Mouse (Mus musculus) liver, embryonic 14.5 days (tissue): Measurements from ENCODE around the gene Gm4969.

Experiments
- CTCF ChIP-seq: IDR thresholded peaks from 2 replicates; pipeline ENCODE4 v1.5.1; 2016; ENCODE audit warnings: antibody characterized with exemption, low read depth, control low read depth
- EP300 ChIP-seq: IDR thresholded peaks from 2 replicates; pipeline ENCODE4 v1.6.1; 2016; ENCODE audit warnings: antibody characterized with exemption, low read depth

- TF ChIP-seq CTCF, result no peak
- no peak for TF ChIP-seq EP300
These were observed 31.5 kb upstream of the Gm4969 start, which contains the start of gene Snrpd2 for GRCm38 (mm10) chr7:19149626-19150025.
